Mouse (Mus musculus): ENCODE data around the gene Pakap. TPM values are rescaled to one million over a fixed set of nuclear protein-coding genes. Genes with fewer than 3 reads are reported as not detected.

Gene Pakap
- polyA plus RNA-seq, 1 experiment from 2014 or later, result 1.6 TPM

GRCm38 (mm10) chr4:57942892-57943291 lies 374.9 kb downstream of the Pakap start:
- ChIA-PET POLR2A (interaction anchor here (1.1 kb wide), 1 partner anchor 9 kb away, joined by 3 read pairs; no protein-coding TSS in a partner anchor), CTCF (interaction anchor here (1.4 kb wide), 1 partner anchor 10 kb away, joined by 3 read pairs; no protein-coding TSS in a partner anchor)
- ATAC-seq (no peak), DNase-seq (ENCODE audit: low read depth, low spot score) (no peak)
- TF ChIP-seq CTCF (IDR thresholded peaks at IDR 0.05), result no peak
- in situ Hi-C loops (cut with MboI; ENCODE audit: low pct_unique_long_range_greater_than_20kb), result loop anchor here (25.0 kb wide), 1 partner anchor 269 kb away; the partner anchor contains the start of gene Svep1
- no peaks in the 10 kb centered on the region for H3K27me3 ChIP-seq

Other genes with a start within 250 kb of the Pakap start
- gene Palm2, start 133.9 kb upstream of the Pakap start, polyA plus RNA-seq (2021), result 0.71 TPM
- gene Akap2, start 149.5 kb downstream of the Pakap start, polyA plus RNA-seq (2021), result 99.3 TPM